Mouse (Mus musculus): ENCODE measurements at regions not wholly inside any gene's neighbourhood (a gene's known extent, or its start where the extent isn't known, plus 50 kb on each side); places are given as distances from the start of the nearest gene placed in this dataset.

DNA sequence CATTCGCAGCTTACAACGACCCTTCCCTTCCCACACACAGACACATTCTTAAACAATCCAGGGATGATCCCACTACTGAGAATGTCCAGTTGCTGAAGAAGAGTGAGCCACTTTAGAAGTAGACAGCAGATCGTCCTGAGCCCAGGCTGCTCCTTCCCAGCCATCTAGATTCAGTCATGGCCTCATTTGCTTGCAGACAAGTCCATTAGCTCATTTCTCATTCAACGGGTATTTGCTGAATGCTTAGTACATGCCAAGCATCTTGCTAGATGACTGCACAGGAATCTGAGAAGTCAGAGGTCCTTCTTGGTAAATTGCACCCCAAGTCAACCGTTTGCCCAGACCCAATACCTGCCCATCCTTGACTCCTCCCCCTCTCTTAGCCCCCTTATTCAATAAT, 57.8 kb downstream of the Ier5 start:
- DNase-seq = no peak

DNA sequence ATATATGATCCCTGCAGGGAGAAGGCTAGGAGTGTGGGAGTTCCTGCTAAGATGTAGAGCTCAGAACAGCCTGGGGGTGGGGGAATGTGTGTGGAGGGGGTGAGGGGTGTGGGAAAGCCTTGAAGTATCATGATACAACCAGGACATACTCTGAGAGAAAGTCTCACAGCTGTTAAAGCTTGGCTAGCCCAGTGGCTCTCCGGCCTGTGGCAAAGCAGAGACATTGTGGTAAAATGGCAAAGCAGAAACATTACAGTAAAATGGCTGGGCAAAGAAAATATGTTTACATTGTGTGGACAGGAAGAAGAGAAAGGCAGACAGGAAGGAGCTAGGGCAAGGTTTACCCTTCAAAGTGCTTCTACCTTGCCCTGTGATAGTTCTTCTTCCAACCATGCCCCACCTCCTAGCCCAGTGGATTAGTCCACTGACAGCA, 58.5 kb downstream of the Ier5 start:
- DNase-seq = no peak

DNA sequence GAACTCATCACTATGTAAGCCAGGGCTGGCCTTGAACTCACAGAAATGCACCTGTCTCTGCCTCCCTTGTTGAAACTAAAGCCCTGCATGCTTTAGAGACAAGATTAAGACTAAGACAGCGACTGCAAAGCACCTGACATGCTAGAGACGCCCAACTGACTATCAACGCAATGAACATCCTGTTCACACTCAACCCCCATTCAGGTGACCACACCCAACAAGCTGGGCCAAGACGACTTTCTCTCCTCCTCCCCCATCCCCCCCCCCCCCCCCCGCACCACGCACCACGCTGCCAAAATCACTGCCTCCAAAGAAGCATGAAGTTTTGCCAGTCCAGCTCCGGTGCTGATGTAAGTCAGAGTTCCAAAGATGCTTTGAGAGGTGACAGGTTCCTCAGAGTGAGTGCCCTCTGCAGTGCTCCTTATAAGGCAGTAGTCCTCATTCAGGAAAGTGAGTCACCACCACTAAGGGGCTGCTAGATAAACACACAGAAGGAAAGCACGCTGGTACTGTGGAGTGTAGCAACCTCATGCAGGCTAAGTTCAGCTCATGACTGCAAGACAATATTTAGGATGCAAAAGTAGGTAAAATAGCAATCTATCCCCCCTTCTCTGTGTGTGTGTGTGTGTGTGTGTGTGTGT, 59.2 kb downstream of the Ier5 start:
- no peak for DNase-seq

DNA sequence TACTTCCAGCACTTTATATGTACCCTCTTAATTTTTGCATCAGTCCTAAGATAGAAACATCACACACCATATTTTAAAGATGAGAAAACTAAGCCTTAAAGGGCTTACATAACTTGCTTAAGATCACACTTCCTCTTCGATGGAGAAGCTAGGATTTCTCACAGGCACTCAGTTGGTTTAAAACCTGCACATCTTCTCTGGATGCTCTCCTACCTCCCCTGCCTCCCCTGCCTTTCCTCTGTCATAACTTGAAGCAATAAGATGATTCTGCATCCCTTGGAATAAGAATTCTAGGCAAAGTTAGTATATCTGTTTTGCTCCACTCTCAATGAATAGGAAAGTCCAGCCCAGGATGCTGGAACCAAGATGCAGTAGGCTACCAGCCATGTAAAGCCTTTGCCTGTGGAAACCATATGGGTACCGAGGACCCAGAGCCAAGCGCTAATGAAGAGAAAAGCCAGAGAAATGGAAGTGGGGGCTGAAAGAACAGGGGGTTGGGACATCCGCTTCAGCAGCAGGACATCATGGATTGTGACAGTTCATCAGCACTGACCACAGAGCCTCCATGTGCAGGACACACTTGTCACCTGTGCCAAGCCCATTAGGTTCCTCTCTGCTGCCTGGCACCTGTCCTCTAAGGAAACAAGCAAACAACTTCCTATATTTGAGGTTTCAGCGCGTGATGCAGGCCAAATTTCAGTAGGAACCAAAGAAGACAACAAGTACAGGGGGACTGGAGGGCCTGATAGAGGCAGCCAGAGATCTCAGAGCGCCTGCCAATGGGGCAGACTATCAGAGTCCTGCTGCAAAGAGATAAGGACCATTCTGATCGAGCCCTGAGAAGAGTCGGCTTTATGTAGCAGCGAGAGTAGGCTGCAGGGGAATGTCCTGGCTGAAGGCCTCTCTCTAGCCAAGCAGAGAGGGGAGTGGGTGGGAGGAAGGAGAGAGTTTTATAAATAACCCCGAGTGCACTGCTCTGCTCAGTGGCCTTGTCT, 60.5 kb downstream of the Ier5 start:
- DNase-seq = peak; percentile 68

DNA sequence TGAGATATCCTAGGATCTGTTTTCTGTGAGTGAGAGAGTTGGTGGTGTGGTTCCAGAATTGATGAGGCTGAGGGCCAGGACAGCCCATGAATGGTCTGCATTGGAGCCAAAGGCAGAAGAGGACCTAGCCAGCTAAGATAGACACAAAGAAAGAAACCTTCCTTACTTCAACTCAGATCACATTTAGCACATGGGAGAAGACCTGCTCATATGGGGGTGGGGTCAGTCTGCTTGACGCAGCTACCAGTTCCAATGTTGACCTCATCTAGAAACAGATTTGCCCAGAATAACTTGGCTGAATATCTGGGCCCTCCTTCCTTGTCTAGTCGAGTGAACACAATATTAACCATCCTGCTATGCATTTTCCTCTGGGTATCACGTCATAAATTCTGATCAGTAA, 62.0 kb downstream of the Ier5 start:
- DNase-seq = no peak

DNA sequence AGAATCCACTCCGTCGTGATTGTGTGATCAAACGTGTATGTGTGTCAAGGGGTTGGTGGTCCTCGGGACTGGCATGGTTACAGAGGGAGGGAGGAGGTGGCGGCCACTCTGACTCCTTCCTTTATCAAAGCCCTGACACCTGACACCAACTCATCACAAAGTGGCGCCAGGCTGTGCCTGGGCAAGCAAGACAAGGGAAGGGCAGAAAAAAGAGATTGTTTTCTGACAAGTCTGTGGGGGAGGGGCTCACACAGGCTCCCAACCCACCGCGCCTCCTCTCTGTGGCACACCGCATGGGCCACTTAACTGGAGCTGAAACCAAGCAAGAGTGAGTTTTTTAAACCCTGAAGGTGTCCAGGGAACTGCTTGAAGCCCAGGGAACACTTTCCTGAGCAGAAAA, 68.5 kb downstream of the Ier5 start:
- DNase-seq = no peak

DNA sequence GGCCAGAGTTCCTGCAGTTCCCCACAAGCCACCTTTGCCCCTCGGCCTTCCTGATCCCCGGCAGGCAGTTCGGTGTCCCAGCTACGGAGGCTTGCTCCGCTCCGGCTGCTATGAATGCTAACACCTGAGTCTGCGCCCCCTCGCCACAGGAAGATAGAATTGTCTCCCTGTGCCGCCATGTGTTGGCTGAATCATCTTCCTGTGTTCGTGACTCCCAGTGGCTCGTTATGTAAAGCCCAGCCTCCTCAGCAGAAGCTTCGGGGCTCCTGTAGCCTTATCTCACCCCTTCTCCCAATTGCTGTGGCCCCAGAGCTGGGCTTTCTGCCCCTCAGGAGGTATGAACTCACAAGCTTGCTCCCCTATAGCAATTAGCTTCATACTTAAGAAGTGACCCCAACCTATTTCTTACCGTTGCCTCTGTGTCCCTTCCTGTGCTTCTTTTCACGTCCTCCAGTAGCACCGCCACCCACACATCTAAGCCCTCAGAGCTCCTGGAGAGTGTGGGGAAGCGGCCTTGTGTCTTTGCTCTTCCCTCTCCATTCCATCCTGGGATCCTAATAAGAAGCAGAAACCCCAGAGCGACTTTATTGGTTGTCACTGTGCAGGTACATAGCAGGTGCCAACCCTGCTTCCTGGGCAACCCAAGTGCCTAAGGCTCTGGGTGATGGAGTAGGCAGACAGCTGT, 70.1 kb downstream of the Ier5 start:
- DNase-seq = no peak

DNA sequence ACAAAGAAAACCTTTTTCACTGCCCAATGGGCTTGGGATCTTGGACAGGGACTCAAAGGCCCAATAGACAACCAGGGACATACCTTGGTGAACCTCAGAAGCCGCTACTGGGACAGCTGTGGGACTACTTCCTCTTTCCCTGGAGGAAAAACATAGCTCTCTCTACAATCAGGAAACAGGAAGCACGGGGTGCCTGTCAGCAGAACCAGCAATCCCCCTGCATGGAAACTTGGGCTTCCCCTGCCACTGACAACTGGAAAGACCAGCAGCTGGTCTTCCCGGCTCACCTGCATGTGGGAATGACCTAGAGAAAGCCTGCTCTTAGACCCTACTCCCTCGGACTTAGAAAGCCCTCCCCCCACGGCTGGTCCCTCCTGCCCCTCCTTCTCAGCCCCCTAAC, 70.7 kb downstream of the Ier5 start:
- DNase-seq = no peak

DNA sequence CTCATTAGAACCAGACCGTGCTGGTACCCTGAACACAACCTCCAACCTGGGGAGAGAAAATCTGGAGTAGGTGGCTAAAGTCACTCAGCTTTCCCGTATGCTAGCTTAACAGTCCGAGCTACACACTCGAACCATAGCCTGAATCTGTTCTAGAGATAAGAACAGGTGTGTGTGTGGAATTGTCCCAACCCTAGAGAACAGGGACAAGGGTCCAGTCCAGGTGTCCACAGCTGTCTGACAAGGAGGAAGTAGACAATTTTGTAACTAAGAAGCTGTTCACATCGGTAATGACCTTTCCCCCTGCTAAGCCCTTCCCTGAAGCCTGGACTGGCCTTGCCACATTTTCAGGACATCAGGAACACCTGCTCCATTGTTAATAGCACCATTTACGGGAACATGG, 71.3 kb downstream of the Ier5 start:
- no peak for DNase-seq

DNA sequence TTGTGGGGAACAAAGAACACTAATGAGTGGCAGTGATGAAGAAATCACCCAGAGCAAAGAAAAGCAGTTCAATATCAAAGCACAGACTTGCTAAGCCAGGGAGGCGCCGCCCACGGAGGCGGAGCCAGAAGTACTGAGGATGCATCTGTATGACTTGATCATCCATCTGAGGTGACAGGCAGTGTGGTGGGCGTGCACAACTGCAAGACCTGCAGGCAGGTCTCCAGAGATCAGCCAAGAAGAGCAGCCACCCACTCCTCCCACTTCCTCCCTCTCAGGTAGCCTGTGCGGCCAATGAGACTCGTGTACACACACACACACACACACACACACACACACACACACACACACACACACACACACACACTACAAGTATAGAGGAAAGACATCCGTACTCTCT, 71.9 kb downstream of the Ier5 start:
- no peak for DNase-seq

DNA sequence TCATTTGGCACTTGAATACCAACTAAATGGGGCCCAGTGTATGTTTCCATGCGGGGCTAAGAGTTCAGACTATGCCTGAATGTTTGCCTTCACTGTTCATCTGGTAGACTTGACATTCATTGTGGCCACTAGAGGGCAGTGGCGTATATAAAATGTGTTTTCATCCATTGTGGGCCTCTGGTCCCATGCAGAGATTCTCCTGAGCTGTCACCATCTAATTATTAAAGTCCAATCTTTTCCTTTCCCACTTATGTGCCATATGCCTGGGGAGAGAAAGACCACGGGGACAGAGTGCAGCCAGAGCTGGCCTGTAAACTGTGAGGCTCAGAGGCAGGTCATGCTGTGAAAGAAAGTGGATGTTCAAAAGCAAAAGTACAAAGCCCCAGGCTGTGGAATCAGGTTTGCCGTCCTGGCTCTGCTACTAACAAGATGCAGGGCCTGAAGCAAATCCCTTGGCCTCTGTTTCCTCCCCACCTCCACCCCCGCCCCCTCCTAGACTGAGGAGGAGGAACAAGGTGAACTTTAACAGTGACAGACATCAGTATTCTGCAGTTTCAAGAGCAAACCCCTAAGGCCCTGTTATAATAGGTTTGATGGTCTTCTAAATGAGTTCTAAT, 73.5 kb downstream of the Ier5 start:
- peak; percentile 84 for DNase-seq

DNA sequence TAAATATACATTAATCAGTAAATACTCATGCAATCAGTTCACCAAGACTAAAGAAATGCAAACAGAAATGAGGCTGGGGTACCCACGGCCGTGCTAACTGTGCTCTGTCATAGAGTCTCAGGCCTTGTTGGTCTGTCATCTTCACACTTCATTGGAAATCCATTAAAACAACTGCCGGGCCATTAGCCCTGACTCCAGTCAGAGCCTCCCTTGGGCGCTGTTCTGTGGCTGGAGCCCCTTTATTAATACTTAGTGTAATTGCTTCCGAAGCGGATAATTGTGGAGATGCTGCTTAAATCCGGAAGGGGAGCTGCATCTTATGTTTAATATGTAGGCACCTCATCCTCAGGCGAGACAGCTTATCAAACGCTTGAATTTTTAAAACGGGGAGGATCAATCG, 76.1 kb downstream of the Ier5 start:
- DNase-seq = no peak

DNA sequence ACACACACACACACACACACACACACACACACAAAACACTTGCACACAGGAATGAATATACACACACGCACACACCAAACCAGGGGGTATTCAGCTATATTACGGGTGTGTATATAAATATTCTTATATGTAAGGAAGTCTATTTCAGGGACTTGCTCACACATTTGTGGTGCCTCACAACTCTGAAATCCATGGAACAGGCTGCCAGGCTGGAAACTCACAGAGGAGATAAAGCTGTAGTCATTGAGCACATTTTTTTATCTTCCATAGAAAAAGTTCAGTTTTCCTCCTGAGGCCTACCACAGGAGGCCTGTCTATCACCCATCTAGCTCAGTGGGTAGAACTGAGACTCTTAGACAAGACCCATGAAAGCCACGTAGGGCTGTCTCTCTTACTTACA, 83.8 kb downstream of the Ier5 start:
- no peak for DNase-seq

DNA sequence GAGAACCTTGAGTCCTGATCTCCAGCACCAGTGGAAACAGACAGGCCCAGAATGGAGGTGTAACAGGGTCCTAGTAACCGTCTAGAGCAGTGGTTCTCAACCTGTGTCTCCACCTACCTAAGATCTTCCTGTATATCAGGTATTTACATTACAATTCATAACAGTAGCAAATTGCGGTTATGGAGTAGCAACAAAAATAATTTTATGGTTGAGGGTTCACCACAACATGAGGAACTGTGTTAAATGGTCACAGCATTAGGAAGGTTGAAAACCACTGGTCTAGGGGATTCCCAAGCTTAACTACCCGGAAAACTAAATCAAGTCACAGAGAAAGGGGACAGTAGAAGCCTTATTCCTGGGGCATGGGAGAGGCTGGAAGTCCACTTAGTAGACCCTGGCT, 84.5 kb downstream of the Ier5 start:
- DNase-seq = no peak

DNA sequence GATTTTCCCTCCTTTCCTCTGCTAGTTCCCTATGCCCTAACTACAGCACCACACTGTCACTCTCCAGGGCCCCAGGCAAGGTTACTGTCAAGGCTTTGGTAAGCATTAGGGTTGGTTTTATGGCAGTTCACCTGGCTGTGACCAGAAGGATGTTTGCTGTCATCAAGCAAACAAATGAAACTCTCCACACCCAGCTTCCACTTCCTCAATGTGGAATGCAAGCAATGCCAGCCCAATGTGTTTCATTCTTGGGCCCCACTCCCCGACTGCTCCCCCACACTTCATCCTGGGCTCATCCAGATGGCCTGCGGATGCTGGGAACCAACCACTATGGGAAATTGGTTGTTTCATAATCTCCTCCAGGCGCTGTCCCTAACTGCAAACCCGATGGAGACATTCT, 85.7 kb downstream of the Ier5 start:
- DNase-seq = no peak

DNA sequence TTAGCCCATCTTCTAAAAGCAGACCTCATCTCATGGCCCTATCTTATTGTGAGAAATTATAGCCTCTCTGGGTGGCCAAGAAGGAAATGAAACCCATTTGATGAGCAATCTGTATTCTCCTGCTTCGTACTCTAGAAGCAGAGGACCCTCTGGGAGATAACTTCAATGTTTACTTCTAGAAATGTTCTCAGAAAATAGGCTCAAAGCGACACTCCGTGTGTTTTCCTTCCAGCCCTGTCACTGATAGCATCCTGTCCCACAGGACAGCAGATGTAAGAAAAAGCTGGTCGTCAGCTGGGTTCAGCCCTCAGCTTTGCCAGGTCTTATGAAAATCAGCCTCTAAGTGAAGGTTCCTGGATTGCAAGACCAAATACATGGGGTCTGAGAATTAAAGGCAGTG, 86.1 kb downstream of the Ier5 start:
- DNase-seq = no peak

DNA sequence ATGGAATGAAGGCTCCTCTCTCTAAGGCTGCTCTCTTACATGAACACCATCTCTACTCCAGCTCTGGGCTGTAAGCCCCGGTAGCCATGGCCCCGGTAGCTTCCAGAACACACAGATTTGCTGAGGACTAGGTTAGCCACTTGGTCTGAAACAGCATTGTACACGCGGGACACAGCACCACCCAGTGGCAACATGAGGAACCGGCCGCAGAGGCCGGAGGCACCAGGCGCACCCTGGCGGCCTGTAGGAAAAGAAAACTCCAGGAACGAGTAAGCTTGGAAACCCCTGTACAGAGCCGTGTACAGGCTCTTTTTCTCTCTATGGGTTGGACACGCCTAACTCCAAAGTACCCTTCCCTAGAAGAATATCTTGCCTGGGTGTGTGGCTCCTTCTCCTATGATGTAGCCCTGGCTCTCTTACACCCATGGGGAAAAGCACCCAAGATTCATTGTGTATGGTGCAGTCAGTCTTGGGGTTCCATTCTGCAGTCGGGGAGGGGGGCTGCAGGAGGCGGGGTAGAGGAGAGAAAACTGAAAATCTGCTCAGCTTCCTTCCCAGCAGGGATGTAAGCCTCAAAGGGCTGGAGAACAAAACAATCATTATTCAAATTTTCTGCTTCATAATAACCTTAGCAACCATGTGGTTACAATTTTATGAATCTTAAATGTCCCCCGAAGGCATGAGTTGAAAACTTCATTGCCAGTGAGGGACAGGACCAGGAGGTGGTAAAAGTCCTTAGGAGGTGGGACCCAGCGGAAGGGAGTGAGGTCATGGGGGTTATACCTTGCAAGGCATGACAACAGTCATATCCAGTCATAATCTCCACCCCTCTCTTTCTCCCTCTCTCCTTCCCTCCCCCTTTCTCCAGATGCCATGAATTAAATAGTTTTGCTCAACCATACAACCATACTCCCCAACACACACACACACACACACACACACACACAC, 92.6 kb downstream of the Ier5 start:
- peak; percentile 93 for DNase-seq

DNA sequence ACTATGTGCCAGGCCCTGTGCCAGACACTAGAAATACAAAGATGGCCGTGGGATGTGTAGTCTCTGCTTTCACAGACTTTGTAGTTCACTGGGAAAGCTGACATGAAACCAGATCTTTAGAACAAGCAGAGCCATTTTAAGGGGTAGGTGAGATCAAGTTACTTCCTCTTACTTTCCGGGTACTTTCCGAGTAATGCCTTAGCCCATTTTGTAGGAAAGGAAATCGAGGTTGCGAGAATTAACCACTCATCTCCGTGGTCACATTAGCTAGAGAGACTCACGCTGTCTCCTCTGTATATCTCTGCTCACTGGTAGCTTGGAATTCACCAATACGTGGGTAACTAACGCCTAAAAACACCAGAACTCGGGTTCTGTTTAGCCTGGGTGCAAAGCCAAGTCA, 93.3 kb downstream of the Ier5 start:
- DNase-seq = no peak

DNA sequence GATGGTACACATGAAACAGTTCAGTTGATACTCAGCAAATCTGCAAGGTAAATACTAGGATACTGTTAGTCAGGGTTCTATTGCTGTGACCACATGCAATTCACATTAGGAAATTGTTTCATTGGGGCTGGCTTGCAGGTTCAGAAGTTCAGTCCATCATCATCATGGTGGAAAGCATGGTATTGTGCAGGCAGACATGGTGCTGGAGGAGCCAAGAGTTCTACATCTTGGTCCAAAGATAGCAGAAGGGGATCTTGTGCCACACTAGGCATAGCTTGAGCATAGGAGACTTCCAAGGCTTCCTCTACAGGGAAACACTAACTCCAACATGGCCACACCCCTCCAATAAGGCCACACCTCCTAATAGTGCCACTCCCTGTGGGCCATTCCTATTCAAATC, 99.1 kb downstream of the Ier5 start:
- no peak for DNase-seq

DNA sequence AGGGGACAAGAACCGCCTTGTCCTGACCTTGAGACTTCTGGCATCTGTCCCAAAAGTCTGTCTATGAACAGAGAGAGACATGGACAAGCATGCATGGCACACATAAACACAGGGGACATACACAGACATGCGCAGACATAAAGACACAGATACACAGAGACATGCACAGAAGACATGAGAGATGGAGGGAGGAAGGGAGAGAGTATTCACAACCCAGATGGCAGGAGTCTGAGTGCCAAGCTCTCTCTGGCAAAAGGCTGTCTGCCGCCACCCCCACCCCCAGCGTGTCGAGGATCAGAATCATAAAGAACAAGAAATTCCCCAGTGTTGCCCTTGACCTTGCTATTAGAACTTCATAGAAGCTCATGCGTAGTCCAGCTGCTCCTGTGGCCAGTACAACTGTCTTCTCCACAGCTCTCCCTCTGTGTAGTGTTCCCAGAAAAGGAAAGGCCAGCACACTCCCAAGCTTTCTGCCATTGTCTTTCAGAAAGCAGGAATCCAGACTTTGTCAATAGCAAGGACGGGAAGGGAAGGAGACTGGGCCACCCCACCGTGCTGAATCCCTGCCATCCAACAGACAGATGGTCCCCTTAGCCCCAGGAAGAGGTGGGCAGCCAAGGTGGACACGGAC, 99.8 kb downstream of the Ier5 start:
- peak; percentile 77 for DNase-seq

DNA sequence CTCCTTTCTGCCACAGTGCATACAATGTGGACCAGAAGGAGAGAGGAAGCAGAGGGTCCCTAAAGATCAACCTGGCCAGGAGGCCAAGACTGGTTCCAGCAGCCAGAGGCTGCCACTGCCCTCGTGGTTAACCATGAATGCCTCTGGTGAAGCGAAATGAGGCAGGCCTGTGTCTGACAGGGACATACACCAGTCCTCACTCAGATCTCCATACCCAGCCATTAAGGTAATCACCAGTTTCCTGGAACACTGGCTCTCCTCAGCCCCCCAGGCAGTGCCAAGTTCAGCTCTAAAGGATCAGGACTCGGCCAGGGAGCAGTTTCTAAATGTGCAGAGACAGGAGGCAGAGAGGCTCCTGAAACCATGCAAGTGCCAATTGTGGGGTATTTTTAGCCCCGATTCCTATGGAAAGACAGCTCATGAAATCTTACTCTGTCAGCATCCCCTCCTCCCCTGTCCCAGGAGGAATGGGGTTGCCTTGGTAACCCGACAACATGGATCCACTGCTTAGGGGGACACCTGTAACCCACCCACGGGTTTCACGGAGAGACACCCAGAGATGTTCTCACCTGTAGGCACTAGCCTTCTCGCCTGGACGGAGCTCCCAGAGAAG, 103.6 kb downstream of the Ier5 start:
- no peak for DNase-seq
